Mouse (Mus musculus) spleen, adult 2 months (tissue): ENCODE measurements around the gene Tfr2. TPM values are rescaled to one million over a fixed set of nuclear protein-coding genes. Genes with fewer than 3 reads are reported as not detected.

Source experiments
- DNase-seq, 2 experiments: peaks; one replicate each; pipeline versions ENCODE4 v3.0.0 to v3.0.0-alpha.2; 2012 to 2021; ENCODE audit warnings: low spot score in 2 of 2, low read depth in 1 of 2
- H3K27ac ChIP-seq: fragments of 200-500 bp; 2 replicates; pipeline ENCODE4 v1.5.1; 2012; ENCODE audit warnings: low read length, inconsistent platforms; ENCODE audit not compliant: insufficient read depth
- H3K27me3 ChIP-seq: fragments of 200-500 bp; 2 replicates; pipeline ENCODE4 v1.6.1; 2012; ENCODE audit warnings: mild to moderate bottlenecking, moderate library complexity, low read length, inconsistent platforms; ENCODE audit not compliant: control insufficient read depth, insufficient read depth
- H3K36me3 ChIP-seq: fragments of 200-500 bp; 2 replicates; pipeline ENCODE4 v1.6.1; 2012; ENCODE audit warnings: mild to moderate bottlenecking, low read length, inconsistent platforms; ENCODE audit not compliant: control insufficient read depth, insufficient read depth
- H3K4me1 ChIP-seq: fragments of 200-500 bp; 2 replicates; pipeline ENCODE4 v1.6.1; 2011; ENCODE audit warnings: inconsistent platforms; ENCODE audit not compliant: control insufficient read depth, insufficient read depth, insufficient read length
- H3K4me3 ChIP-seq: fragments of 200-500 bp; 2 replicates; pipeline ENCODE4 v1.5.1; 2011; ENCODE audit warnings: mild to moderate bottlenecking, inconsistent platforms; ENCODE audit not compliant: insufficient read depth, insufficient read length; ENCODE audit errors: extremely low read depth
- CTCF ChIP-seq: fragments of 200-500 bp; IDR thresholded peaks from 2 replicates; pipeline ENCODE4 v1.5.1; 2011; ENCODE audit warnings: mild to moderate bottlenecking, inconsistent platforms; ENCODE audit not compliant: insufficient read depth, insufficient read length, insufficient replicate concordance; ENCODE audit errors: extremely low read depth
- POLR2A ChIP-seq: fragments of 200-500 bp; IDR thresholded peaks from 2 replicates; pipeline ENCODE4 v1.6.1; 2011; ENCODE audit warnings: low read depth, low read length, inconsistent platforms
- WGBS: fragments of 180-500 bp; shearing (Covaris S2); methylation state at CpG from one replicate; pipeline ENCODE4 v1.1.7; 2018; 5-methylcytosine and 5-hydroxymethylcytosine counted together
- polyA plus RNA-seq: library from polyadenylated mRNA; depleted of rRNA; stranded (reverse); fragments of >200 nt; gene quantifications from 2 replicates; pipeline ENCODE4 v1.2.3, GENCODE M21; 2012

Tfr2 gene
- polyA plus RNA-seq, 1 experiment = 12.2 TPM

GRCm38 (mm10) chr5:137599600-137599999 is 30.0 kb downstream of the Tfr2 start:
- Histone ChIP-seq H3K27me3 (no peaks in the 10 kb centered on the region), H3K27ac (0 out of 2 replicates have a peak overlapping the region, but pooled peaks have one; percentile 60), H3K36me3 (no peaks in the 10 kb centered on the region), H3K4me1 (peaks cover 17% of the 10 kb centered on the region; the same call in 1 of the 2 replicates), H3K4me3 (peak overlapping the region; percentile 88)
- no peak for DNase-seq
- TF ChIP-seq CTCF (no peak), POLR2A (no peak)
- WGBS = 26% methylated on average over 9 of the region's 9 CpGs

DNA sequence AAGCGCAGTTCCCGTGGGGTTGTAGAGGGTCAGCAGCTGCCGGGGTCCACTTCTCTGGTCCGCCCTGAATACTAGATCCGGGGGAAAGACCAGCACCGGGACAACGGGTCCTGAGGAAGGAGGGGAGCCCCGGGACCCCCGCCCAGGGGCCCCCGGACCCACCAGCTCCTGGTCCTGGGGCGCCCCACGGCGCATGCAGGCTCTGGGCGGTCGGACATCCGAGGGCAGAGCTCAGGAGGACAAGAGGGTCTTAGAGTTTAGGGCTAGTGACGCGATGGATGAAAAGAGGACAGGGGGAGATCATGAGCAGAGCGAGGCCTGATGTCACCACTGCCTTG is 30.6 kb downstream of the Tfr2 start:
- Histone ChIP-seq H3K4me3 (peak overlapping the region; percentile 88), H3K36me3 (no peaks in the 10 kb centered on the region), H3K27ac (peak overlapping the region; percentile 60), H3K27me3 (no peaks in the 10 kb centered on the region), H3K4me1 (peaks cover 17% of the 10 kb centered on the region; the same call in 1 of the 2 replicates)
- no peak for DNase-seq
- no peak for TF ChIP-seq CTCF
- WGBS = 1% methylated on average over 19 of the region's 19 CpGs

DNA sequence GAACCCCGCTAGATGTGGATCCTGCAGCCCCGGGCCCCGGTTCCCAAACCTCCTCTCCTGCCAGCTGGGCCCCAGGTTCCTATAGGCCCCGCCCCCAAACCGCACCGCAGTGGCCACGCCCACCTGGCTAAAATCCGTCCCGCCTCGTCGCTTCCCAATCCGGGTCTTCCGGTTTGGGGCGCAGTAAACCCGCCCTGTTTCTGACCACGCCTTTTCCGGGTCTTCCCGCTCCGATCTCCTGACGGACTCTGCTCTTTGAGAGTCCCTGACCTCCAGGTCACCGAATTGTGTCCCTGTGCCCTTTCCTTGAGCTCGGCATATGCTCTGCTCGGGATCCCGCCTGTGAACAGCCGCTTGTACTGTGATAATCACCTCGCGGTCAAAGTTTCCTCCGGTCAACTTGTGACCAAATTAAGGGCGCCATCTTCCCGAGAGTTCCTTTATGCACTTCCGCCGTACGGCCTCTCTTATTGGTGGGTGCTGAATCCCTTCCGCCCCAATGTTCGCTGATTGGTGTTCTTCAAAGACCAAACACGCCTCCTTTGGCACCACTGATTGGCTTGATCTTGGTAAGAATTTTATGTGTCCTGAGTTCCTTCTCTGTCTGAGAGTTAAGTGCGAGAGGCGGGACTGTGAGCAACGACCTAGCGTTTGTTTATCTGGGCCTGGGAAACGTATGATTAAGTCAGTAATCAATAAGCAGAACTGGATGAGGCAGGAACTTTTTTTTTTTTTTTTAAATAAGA is 31.2 kb downstream of the Tfr2 start, which contains the start of gene Mospd3:
Mospd3 (minus strand) TSS at position 440 of the 746 bp plus-strand sequence.
- Histone ChIP-seq H3K27ac (peak within 1 kb of the TSS; percentile 98), H3K36me3 (no peaks in the 10 kb centered on the region), H3K27me3 (no peaks in the 10 kb centered on the region), H3K4me3 (peak within 1 kb of the TSS; percentile 88), H3K4me1 (peaks cover 17% of the 10 kb centered on the region; the same call in 1 of the 2 replicates)
- TF ChIP-seq CTCF = no peak
- TF ChIP-seq POLR2A = peak; percentile 89
- under 1% methylated on average over 41 of the region's 41 CpGs for WGBS
- peak; percentile 97 to 99 for DNase-seq

DNA sequence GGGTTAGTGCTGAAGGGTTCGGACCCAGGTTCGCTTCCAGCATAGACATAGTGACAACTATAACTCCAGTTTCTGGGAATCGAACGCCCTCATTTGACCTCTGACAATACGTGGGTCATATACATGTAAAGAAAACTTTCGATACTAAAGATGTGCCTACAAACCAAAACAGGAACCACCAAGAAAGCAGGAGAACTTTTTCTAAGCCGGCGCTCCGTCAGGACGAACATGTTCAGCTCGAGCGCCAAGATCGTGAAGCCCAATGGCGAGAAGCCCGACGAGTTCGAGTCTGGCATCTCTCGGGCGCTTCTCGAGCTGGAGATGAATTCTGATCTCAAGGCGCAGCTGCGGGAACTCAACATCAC is 31.7 kb downstream of the Tfr2 start:
- Histone ChIP-seq H3K36me3 (no peaks in the 10 kb centered on the region), H3K4me1 (peaks cover 17% of the 10 kb centered on the region; the same call in 1 of the 2 replicates), H3K27ac (peak overlapping the region; percentile 76), H3K4me3 (peak overlapping the region; percentile 61), H3K27me3 (no peaks in the 10 kb centered on the region)
- no peak for DNase-seq
- WGBS = 0% methylated on average over 22 of the region's 22 CpGs
- TF ChIP-seq POLR2A (no peak), CTCF (no peak)

GRCm38 (mm10) chr5:137607860-137608653 is 38.4 kb downstream of the Tfr2 start:
- H3K36me3 ChIP-seq = no peaks in the 10 kb centered on the region; the same call in 1 of the 2 replicates
- H3K4me3 ChIP-seq = no peak overlapping the region
- H3K27me3 ChIP-seq = no peaks in the 10 kb centered on the region
- no peak overlapping the region for H3K27ac ChIP-seq
- no peak for TF ChIP-seq CTCF
- no peak for TF ChIP-seq POLR2A
- DNase-seq = no peak
- 89% methylated on average over 26 of the region's 26 CpGs for WGBS
- peaks cover 20% of the 10 kb centered on the region; the same call in 1 of the 2 replicates for H3K4me1 ChIP-seq

DNA sequence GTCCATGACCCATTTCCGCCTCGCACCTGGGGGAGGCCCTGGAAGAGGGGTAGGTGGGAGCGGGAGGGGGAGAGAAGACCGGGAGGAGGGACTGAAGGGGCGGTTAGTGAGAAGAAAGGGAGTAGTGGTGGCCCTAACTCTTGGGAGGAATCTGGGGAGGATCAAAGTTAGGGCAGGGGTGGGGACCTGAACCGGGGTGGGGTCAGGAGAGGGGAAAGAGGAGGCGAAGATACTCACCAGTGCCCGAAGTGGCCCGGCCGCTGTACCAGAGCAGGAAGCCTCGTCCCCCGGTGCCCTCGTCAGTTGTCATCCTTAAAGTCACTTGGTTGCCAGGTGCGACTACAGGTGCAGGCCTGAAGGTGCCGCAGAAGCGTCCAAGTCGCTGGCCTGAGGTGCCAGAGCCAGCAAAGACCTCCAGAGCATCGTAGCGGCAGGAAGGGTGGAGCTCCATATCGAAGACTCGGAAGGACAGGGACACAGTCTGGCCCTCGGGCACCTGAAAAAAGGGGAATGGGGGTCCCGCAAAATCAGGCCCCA is 39.1 kb downstream of the Tfr2 start:
- Histone ChIP-seq H3K4me1 (peaks cover 20% of the 10 kb centered on the region; the same call in 1 of the 2 replicates), H3K27me3 (no peaks in the 10 kb centered on the region), H3K27ac (no peak overlapping the region; the same call in 1 of the 2 replicates), H3K36me3 (no peaks in the 10 kb centered on the region; the same call in 1 of the 2 replicates), H3K4me3 (no peak overlapping the region)
- WGBS = 73% methylated on average over 23 of the region's 23 CpGs
- DNase-seq = no peak
- TF ChIP-seq CTCF (no peak), POLR2A (no peak)

GRCm38 (mm10) chr5:137609292-137609691 is 39.7 kb downstream of the Tfr2 start:
- Histone ChIP-seq H3K4me3 (no peak overlapping the region), H3K27me3 (no peaks in the 10 kb centered on the region), H3K4me1 (peaks cover 20% of the 10 kb centered on the region; the same call in 1 of the 2 replicates), H3K27ac (peak overlapping the region; percentile 22), H3K36me3 (no peaks in the 10 kb centered on the region; the same call in 1 of the 2 replicates)
- TF ChIP-seq CTCF (no peak), POLR2A (no peak)
- no peak for DNase-seq
- 48% methylated on average over 3 of the region's 3 CpGs for WGBS
